Mouse (Mus musculus) embryo, embryonic 10 days (tissue): ENCODE data around the gene Pcp4.

Experiments used
- DNase-seq: peaks from one replicate; pipeline ENCODE4 v3.0.0-alpha.2; 2015; ENCODE audit warnings: low spot score

Pcp4 gene

GRCm38 (mm10) chr16:96488038-96488437 lies 20.6 kb downstream of the Pcp4 start:
- DNase-seq = no peak

GRCm38 (mm10) chr16:96491530-96491929 lies 24.1 kb downstream of the Pcp4 start:
- DNase-seq = no peak

GRCm38 (mm10) chr16:96494079-96494478 lies 26.7 kb downstream of the Pcp4 start:
- DNase-seq = no peak

- no peak for DNase-seq
These were observed 31.5 kb downstream of the Pcp4 start for GRCm38 (mm10) chr16:96498951-96499350.

GRCm38 (mm10) chr16:96501241-96501640 lies 33.8 kb downstream of the Pcp4 start:
- DNase-seq = no peak

GRCm38 (mm10) chr16:96502586-96502985 lies 35.2 kb downstream of the Pcp4 start:
- DNase-seq = no peak

- DNase-seq = no peak
These were observed 47.1 kb downstream of the Pcp4 start for GRCm38 (mm10) chr16:96514466-96514865.

- DNase-seq = no peak
These were observed 60.1 kb downstream of the Pcp4 start for GRCm38 (mm10) chr16:96527476-96527875.

- no peak for DNase-seq
These were observed 61.1 kb downstream of the Pcp4 start for GRCm38 (mm10) chr16:96528471-96528870.

GRCm38 (mm10) chr16:96529896-96530568 lies 62.6 kb downstream of the Pcp4 start:
- DNase-seq = no peak

- no peak for DNase-seq
These were observed 63.1 kb downstream of the Pcp4 start for GRCm38 (mm10) chr16:96530569-96530898.

GRCm38 (mm10) chr16:96531029-96531428 lies 63.6 kb downstream of the Pcp4 start:
- DNase-seq = no peak

GRCm38 (mm10) chr16:96533710-96534109 lies 66.3 kb downstream of the Pcp4 start:
- no peak for DNase-seq

- DNase-seq = no peak
These were observed 67.9 kb downstream of the Pcp4 start for GRCm38 (mm10) chr16:96535271-96535670.

- no peak for DNase-seq
These were observed 69.0 kb downstream of the Pcp4 start for GRCm38 (mm10) chr16:96536426-96536825.

- no peak for DNase-seq
These were observed 71.7 kb downstream of the Pcp4 start for GRCm38 (mm10) chr16:96539091-96539490.

- no peak for DNase-seq
These were observed 73.7 kb downstream of the Pcp4 start for GRCm38 (mm10) chr16:96541056-96541455.

GRCm38 (mm10) chr16:96552680-96553079 lies 85.3 kb downstream of the Pcp4 start:
- DNase-seq = no peak

GRCm38 (mm10) chr16:96555412-96555811 lies 88.0 kb downstream of the Pcp4 start:
- DNase-seq = no peak

GRCm38 (mm10) chr16:96556621-96557020 lies 89.2 kb downstream of the Pcp4 start:
- no peak for DNase-seq

GRCm38 (mm10) chr16:96558341-96558740 lies 90.9 kb downstream of the Pcp4 start:
- no peak for DNase-seq

- DNase-seq = no peak
These were observed 92.4 kb downstream of the Pcp4 start for GRCm38 (mm10) chr16:96559796-96560195.

- DNase-seq = no peak
These were observed 96.2 kb downstream of the Pcp4 start for GRCm38 (mm10) chr16:96563350-96564257.
